Mouse (Mus musculus): Measurements from ENCODE around the gene Ankrd11.

DNA sequence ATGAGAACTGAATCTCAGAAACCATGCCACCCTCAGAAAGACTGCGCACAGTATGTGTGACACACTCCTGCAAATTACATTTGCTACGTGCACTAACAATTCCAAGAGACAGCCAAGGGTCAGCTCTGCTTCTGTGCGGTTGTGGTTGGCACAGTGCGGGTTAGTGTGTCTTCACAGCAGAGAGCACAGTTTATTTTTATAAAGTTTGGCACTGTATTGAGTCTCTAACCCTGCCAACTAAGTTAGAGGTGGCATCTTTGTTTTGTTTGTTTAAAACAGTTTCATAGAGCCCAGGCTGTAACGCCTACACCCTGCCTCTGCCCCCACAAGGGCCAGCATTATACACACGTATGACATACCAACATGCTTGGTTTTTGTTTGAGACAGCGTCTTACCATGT, 140.6 kb downstream of the Ankrd11 start:
- no peak for TF ChIP-seq CTCF (IDR thresholded peaks at IDR 0.05; ENCODE audit: low read depth)
- TF ChIP-seq EP300 (IDR thresholded peaks at IDR 0.05; ENCODE audit: low read depth) = no peak
